ENCODE assay signal across 8 mouse cellular contexts in the genomic region with DNA sequence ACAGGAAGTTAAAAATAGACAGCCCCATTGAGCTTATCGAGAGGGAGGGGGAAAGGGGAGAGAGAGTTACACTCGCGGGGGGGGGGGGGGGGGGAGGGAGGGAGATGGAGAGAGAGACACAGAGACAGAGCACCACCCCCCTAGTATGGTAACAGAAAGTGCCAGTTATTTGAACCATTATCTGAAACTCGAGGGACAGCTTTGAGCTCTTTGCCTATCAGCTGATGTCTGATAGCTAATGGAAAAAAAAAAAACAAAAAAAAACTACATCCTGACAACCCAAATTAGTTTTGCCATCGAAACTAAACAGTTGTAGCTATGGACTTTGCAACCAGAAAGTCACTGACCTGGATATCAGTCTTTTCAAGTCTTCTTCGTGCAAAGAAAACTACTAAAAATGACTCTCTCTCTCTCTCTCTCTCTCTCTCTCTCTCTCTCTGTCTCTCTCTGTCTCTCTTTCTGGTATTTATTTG. TPM values are rescaled to one million over a fixed set of nuclear protein-coding genes. Genes with fewer than 3 reads are reported as not detected.
DNase-seq lines count a peak whose midpoint lies in the region; ATAC-seq and TF ChIP-seq lines count a peak whose summit lies in the region.

Gene Ccdc141 (minus strand): TSS at position 4 of the 473 bp plus-strand sequence.

- peaks cover 46% of the 10 kb centered on the region for H3K4me1 ChIP-seq in kidney, adult 2 months (ENCODE audit: control insufficient read depth, insufficient read depth, low read length)
- no peaks in the 10 kb centered on the region; the same call in 1 of the 2 replicates for H3K4me1 ChIP-seq in bone marrow, adult 2 months (ENCODE audit: control insufficient read depth, insufficient read depth, low read length)
- H3K4me1 ChIP-seq in heart, embryonic 14.5 days (ENCODE audit: control insufficient read depth in 2 of 2, insufficient read depth in 2 of 2, low read length in 2 of 2), result peaks cover 30 to 75% of the 10 kb centered on the region in 2 experiments
- H3K4me1 ChIP-seq in neural tube, embryonic 15.5 days, result peaks cover 41% of the 10 kb centered on the region

- H3K4me2 ChIP-seq in heart, embryonic 14.5 days (ENCODE audit: low read length), result peak within 1 kb of the TSS; percentile 82
- H3K4me2 ChIP-seq in neural tube, embryonic 15.5 days, result peak within 1 kb of the TSS; percentile 72

- peak within 1 kb of the TSS; percentile 100 for H3K27ac ChIP-seq in kidney, adult 2 months (ENCODE audit: insufficient read depth, low read depth, low read length)
- H3K27ac ChIP-seq in bone marrow, adult 2 months (ENCODE audit: control insufficient read depth, insufficient read depth, low read depth, low read length, poor library complexity), result no peak within 1 kb of the TSS
- peak within 1 kb of the TSS; percentile 97 to 99 for H3K27ac ChIP-seq in heart, embryonic 14.5 days (replicated peaks in 1 of 2; ENCODE audit: control insufficient read depth in 1 of 2, insufficient read depth in 1 of 2, low read depth in 2 of 2, low read length in 2 of 2)
- peak within 1 kb of the TSS; percentile 33; the same call in 1 of the 2 replicates for H3K27ac ChIP-seq in neural tube, embryonic 15.5 days (replicated peaks)

- WGBS in kidney, adult 2 months, result 5% methylated on average over 4 of the region's 6 CpGs
- WGBS in bone marrow, adult 2 months, result 7% methylated on average over 6 of the region's 6 CpGs
- WGBS in heart, embryonic 14.5 days, result 1% methylated on average over 5 of the region's 6 CpGs
- WGBS in neural tube, embryonic 15.5 days, result 23% methylated on average over 3 of the region's 6 CpGs

- peak within 1 kb of the TSS; percentile 94 for H3K9ac ChIP-seq in heart, embryonic 14.5 days (ENCODE audit: low read length)
- peak within 1 kb of the TSS; percentile 43 for H3K9ac ChIP-seq in neural tube, embryonic 15.5 days (replicated peaks)

- H3K9me3 ChIP-seq in heart, embryonic 14.5 days (ENCODE audit: control insufficient read depth, low read length), result no peaks in the 10 kb centered on the region
- no peaks in the 10 kb centered on the region for H3K9me3 ChIP-seq in neural tube, embryonic 15.5 days (replicated peaks)

- TF ChIP-seq CTCF in kidney, adult 2 months (conservative IDR thresholded peaks at IDR 0.05; ENCODE audit: insufficient read depth, insufficient read length, low read depth, low read length), result no peak
- no peak for TF ChIP-seq CTCF in bone marrow, adult 2 months (IDR thresholded peaks at IDR 0.05; ENCODE audit: control insufficient read depth, insufficient read depth, low read length)

- no peaks in the 10 kb centered on the region for H3K36me3 ChIP-seq in kidney, adult 2 months (ENCODE audit: control insufficient read depth, insufficient read depth, low read length)
- peaks cover 29% of the 10 kb centered on the region for H3K36me3 ChIP-seq in heart, embryonic 14.5 days (ENCODE audit: control insufficient read depth, insufficient read depth, low read length)
- no peaks in the 10 kb centered on the region for H3K36me3 ChIP-seq in neural tube, embryonic 15.5 days

- peak; percentile 48 for DNase-seq in kidney, adult 2 months
- DNase-seq in kidney, adult 18-20 months, result no peak
- no peak for DNase-seq in left cerebral cortex, postnatal 4 days
- DNase-seq in urinary bladder, adult 2 months (ENCODE audit: low spot score), result no peak
- DNase-seq in thymus, postnatal 14 days, result no peak

- intact Hi-C loops in left cerebral cortex, postnatal 4 days (cut with DNase I), result no loop called here

- no peak for ATAC-seq in heart, embryonic 14.5 days (ENCODE audit: insufficient number of reproducible peaks, insufficient read depth, low FRiP score, low read depth)
- ATAC-seq in neural tube, embryonic 15.5 days (ENCODE audit: low FRiP score), result no peak

- H3K4me3 ChIP-seq in kidney, adult 2 months (ENCODE audit: insufficient read depth, low read depth, low read length), result peak within 1 kb of the TSS; percentile 65
- H3K4me3 ChIP-seq in bone marrow, adult 2 months (replicated peaks; ENCODE audit: control insufficient read depth, low read depth, low read length), result peak within 1 kb of the TSS; percentile 53
- H3K4me3 ChIP-seq in heart, embryonic 14.5 days (ENCODE audit: control insufficient read depth in 1 of 2, insufficient read depth in 1 of 2, low read depth in 1 of 2, low read length in 2 of 2), result peak within 1 kb of the TSS; percentile 77 to 90
- peak within 1 kb of the TSS; percentile 38 for H3K4me3 ChIP-seq in neural tube, embryonic 15.5 days (replicated peaks)

- no peaks in the 10 kb centered on the region for H3K27me3 ChIP-seq in kidney, adult 2 months (replicated peaks; ENCODE audit: control insufficient read depth, insufficient read depth, low read length)
- no peaks in the 10 kb centered on the region for H3K27me3 ChIP-seq in heart, embryonic 14.5 days (ENCODE audit: control insufficient read depth, insufficient read depth, low read length)
- no peaks in the 10 kb centered on the region for H3K27me3 ChIP-seq in neural tube, embryonic 15.5 days (replicated peaks)

- no peak for TF ChIP-seq POLR2A in kidney, adult 2 months (IDR thresholded peaks at IDR 0.05; ENCODE audit: low read depth, low read length)
- no peak for TF ChIP-seq POLR2A in bone marrow, adult 2 months (IDR thresholded peaks at IDR 0.05; ENCODE audit: borderline replicate concordance, control insufficient read depth, low read depth, low read length)

RNA-seq across cellular contexts. Expression of gene Ccdc141, which starts in this region (rescaled TPM):
- 12.8 and 16.0 TPM in 2 replicates for polyA plus RNA-seq in kidney, adult 2 months (2012; rRNA removed)
- polyA plus RNA-seq in bone marrow, adult 2 months (2011; ENCODE audit: insufficient read depth, insufficient read length, low replicate concordance, missing spikeins), result 1.0 and 3.7 TPM in 2 replicates
- polyA plus RNA-seq in heart, embryonic 14.5 days (2014; fragmentation: Nextera tagmentation; extraction: Ambion mirVana), result 189 and 213 TPM in 2 replicates
- total RNA-seq in left cerebral cortex, postnatal 4 days (2021), result 10 to 100 TPM; 16.8 to 18.3 TPM
- 7.1 and 9.6 TPM in 2 replicates for polyA plus RNA-seq in neural tube, embryonic 15.5 days (2015; fragmentation: Nextera tagmentation; extraction: Ambion mirVana)
- 5.1 and 5.4 TPM in 2 replicates for polyA plus RNA-seq in urinary bladder, adult 2 months (2012; rRNA removed)

Comparison
In these comparisons a context has a peak if more than half of its experiments do, and no peak if none do; other contexts are left out.
1. RNA of gene Ccdc141 (polyA plus RNA-seq): 189 to 213 TPM in heart, embryonic 14.5 days; 12.8 to 16.0 TPM in kidney, adult 2 months, 7.1 to 9.6 TPM in neural tube, embryonic 15.5 days, 5.1 to 5.4 TPM in urinary bladder, adult 2 months and 1.0 to 3.7 TPM in bone marrow, adult 2 months; every median in the first group is over 10 times any median in the second.
2. Peak in every context shown above with its lines, with median percentiles within 50 percentile points of each other: H3K4me3 ChIP-seq.